Mouse (Mus musculus): ENCODE measurements around the gene Gm7361.

DNA sequence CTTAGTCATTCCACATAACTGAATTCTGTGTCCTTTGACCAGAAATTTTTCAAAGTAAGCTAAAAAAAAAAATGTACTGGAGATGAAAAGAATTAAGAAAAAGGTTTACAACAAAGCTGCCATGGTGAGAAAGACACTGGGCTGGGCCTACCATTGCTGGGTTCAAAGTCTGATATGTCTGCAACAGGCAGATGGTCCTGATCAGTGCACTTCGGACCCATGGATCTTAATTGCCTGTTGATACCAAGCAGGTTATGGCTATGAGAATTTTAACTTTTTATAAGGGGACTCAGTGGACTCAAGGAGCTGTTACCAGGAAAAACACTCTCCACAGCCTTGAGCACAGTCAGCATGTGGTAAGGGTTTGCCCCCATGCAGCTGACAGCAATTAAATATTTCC, 25.9 kb downstream of the Gm7361 start:
- no peak for TF ChIP-seq CTCF (IDR thresholded peaks at IDR 0.05; ENCODE audit: borderline replicate concordance, insufficient read depth, low read length)
- no peak for TF ChIP-seq POLR2A (IDR thresholded peaks at IDR 0.05; ENCODE audit: low read depth, low read length)

Data from embryonic fibroblast, embryonic 13.5 days (primary cell).